ENCODE assay signal across 9 mouse cellular contexts in genomic region chr13:56522821-56523167, GRCm38 (mm10). TPM values are rescaled to one million over a fixed set of nuclear protein-coding genes. Genes with fewer than 3 reads are reported as not detected.
DNase-seq lines count a peak whose midpoint lies in the region; ATAC-seq lines count a peak whose summit lies in the region.
"Had no signal": no experiment of that assay in that cellular context is flagged by ENCODE, and none has a peak within 500 bp of the region (broad histone marks: within the 10 kb centered on the region; RNA-seq: fewer than 3 reads in every experiment).

No protein-coding gene starts in this region.

- H3K4me1 ChIP-seq in kidney, embryonic 15.5 days = no peaks in the 10 kb centered on the region
- H3K4me1 ChIP-seq in brown adipose tissue, adult 24 weeks (ENCODE audit: control insufficient read depth, insufficient read depth, insufficient read length, low read length) = no peaks in the 10 kb centered on the region
- H3K4me1 ChIP-seq in hindbrain, embryonic 14.5 days (replicated peaks; ENCODE audit: control insufficient read depth, insufficient read depth, low read length) = no peaks in the 10 kb centered on the region
- H3K4me1 ChIP-seq in midbrain, embryonic 14.5 days (ENCODE audit: control insufficient read depth, insufficient read depth, low read length) = no peaks in the 10 kb centered on the region

- H3K36me3 ChIP-seq in kidney, embryonic 15.5 days = no peaks in the 10 kb centered on the region
- H3K36me3 ChIP-seq in hindbrain, embryonic 14.5 days (replicated peaks; ENCODE audit: control insufficient read depth, insufficient read depth) = no peaks in the 10 kb centered on the region
- H3K36me3 ChIP-seq in midbrain, embryonic 14.5 days (ENCODE audit: control insufficient read depth, insufficient read depth, low read length) = no peaks in the 10 kb centered on the region

- H3K9me3 ChIP-seq in kidney, embryonic 15.5 days (replicated peaks) = no peaks in the 10 kb centered on the region
- H3K9me3 ChIP-seq in hindbrain, embryonic 14.5 days (ENCODE audit: control insufficient read depth, low read length) = no peaks in the 10 kb centered on the region
- no peaks in the 10 kb centered on the region for H3K9me3 ChIP-seq in midbrain, embryonic 14.5 days (ENCODE audit: control insufficient read depth, low read length)

- peak overlapping the region; percentile 62 for H3K9ac ChIP-seq in kidney, embryonic 15.5 days
- peak overlapping the region; percentile 71 for H3K9ac ChIP-seq in hindbrain, embryonic 14.5 days
- peak overlapping the region; percentile 66 for H3K9ac ChIP-seq in midbrain, embryonic 14.5 days (replicated peaks; ENCODE audit: low read length)

- no peaks in the 10 kb centered on the region for H3K27me3 ChIP-seq in kidney, embryonic 15.5 days
- H3K27me3 ChIP-seq in hindbrain, embryonic 14.5 days (ENCODE audit: control insufficient read depth, insufficient read depth, low read length) = no peaks in the 10 kb centered on the region
- H3K27me3 ChIP-seq in midbrain, embryonic 14.5 days (ENCODE audit: control insufficient read depth, insufficient read depth, low read length) = no peaks in the 10 kb centered on the region

- H3K4me3 ChIP-seq in kidney, embryonic 15.5 days (replicated peaks) = peak overlapping the region; percentile 78
- H3K4me3 ChIP-seq in brown adipose tissue, adult 24 weeks (ENCODE audit: insufficient read depth, low read depth, low read length) = peak overlapping the region; percentile 84
- H3K4me3 ChIP-seq in hindbrain, embryonic 14.5 days (replicated peaks; ENCODE audit: low read length) = peak overlapping the region; percentile 71
- H3K4me3 ChIP-seq in midbrain, embryonic 14.5 days (replicated peaks; ENCODE audit: low read depth, low read length) = peak overlapping the region; percentile 64

- 7% methylated on average over 8 of the region's 8 CpGs for WGBS in kidney, embryonic 15.5 days
- 6% methylated on average over 8 of the region's 8 CpGs for WGBS in hindbrain, embryonic 14.5 days
- 7% methylated on average over 8 of the region's 8 CpGs for WGBS in midbrain, embryonic 14.5 days

- DNase-seq in kidney, adult 18-20 months = no peak
- DNase-seq in hindbrain, embryonic 14.5 days (ENCODE audit: low spot score) = no peak
- no peak for DNase-seq in midbrain, embryonic 14.5 days
- no peak for DNase-seq in cerebellum, adult 8-10 months
- DNase-seq in layer of hippocampus, postnatal 10 days (ENCODE audit: low spot score in 2 of 2) = no peak
- DNase-seq in ovary, adult 18-20 months (ENCODE audit: low spot score) = no peak

- ATAC-seq in kidney, embryonic 15.5 days (replicated peaks; ENCODE audit: low FRiP score) = 0 out of 2 replicates have a peak, but pooled peaks have one; percentile 4
- no peak for ATAC-seq in hindbrain, embryonic 14.5 days (ENCODE audit: low FRiP score)
- ATAC-seq in midbrain, embryonic 14.5 days (ENCODE audit: low FRiP score, low TSS enrichment) = no peak

- 0 out of 2 replicates have a peak overlapping the region, but pooled peaks have one; percentile 37 for H3K27ac ChIP-seq in kidney, embryonic 15.5 days
- no peak overlapping the region for H3K27ac ChIP-seq in brown adipose tissue, adult 24 weeks (replicated peaks; ENCODE audit: low read depth, low read length)
- H3K27ac ChIP-seq in hindbrain, embryonic 14.5 days = no peak overlapping the region
- H3K27ac ChIP-seq in midbrain, embryonic 14.5 days (replicated peaks; ENCODE audit: low read depth, low read length) = no peak overlapping the region

- H3K4me2 ChIP-seq in kidney, embryonic 15.5 days = peak overlapping the region; percentile 94
- peak overlapping the region; percentile 94 for H3K4me2 ChIP-seq in hindbrain, embryonic 14.5 days (replicated peaks)
- H3K4me2 ChIP-seq in midbrain, embryonic 14.5 days (ENCODE audit: low read length) = peak overlapping the region; percentile 92

RNA-seq across cellular contexts. Expression of gene Fbxl21, which starts 0.5 kb away (rescaled TPM):
- polyA plus RNA-seq in kidney, embryonic 15.5 days (2015; fragmentation: Nextera tagmentation; extraction: Ambion mirVana) = 2.1 and 2.9 TPM in 2 replicates
- polyA plus RNA-seq in brown adipose tissue, adult 24 weeks (2012; ENCODE audit: insufficient read depth, insufficient read length, missing spikeins) = 0.52 TPM in 1 of 2 replicates, not detected in the other
- 3.9 and 4.1 TPM in 2 replicates for polyA plus RNA-seq in hindbrain, embryonic 14.5 days (2014; fragmentation: Nextera tagmentation; extraction: Ambion mirVana)
- 3.3 and 3.7 TPM in 2 replicates for polyA plus RNA-seq in midbrain, embryonic 14.5 days (2014; fragmentation: Nextera tagmentation; extraction: Ambion mirVana)
- 1 to 10 TPM; 3.6 to 5.5 TPM for total RNA-seq in layer of hippocampus, postnatal 10 days (2021)

RNA-seq across cellular contexts. Expression of gene Lect2, which starts 25.5 kb away (rescaled TPM):
- 1.8 and 2.5 TPM in 2 replicates for polyA plus RNA-seq in kidney, embryonic 15.5 days (2015; fragmentation: Nextera tagmentation; extraction: Ambion mirVana)
- polyA plus RNA-seq in brown adipose tissue, adult 24 weeks (2012; ENCODE audit: insufficient read depth, insufficient read length, missing spikeins) = not detected in 2 replicates
- polyA plus RNA-seq in hindbrain, embryonic 14.5 days (2014; fragmentation: Nextera tagmentation; extraction: Ambion mirVana) = not detected in 2 replicates
- not detected in 2 replicates for polyA plus RNA-seq in midbrain, embryonic 14.5 days (2014; fragmentation: Nextera tagmentation; extraction: Ambion mirVana)
- not detected for total RNA-seq in layer of hippocampus, postnatal 10 days (2021)
- total RNA-seq: gastrocnemius, adult 8-10 months had no signal

RNA-seq across cellular contexts. Expression of gene Il9, which starts 40.7 kb away (rescaled TPM):
- polyA plus RNA-seq in kidney, embryonic 15.5 days (2015; fragmentation: Nextera tagmentation; extraction: Ambion mirVana) = not detected in 2 replicates
- not detected in 2 replicates for polyA plus RNA-seq in brown adipose tissue, adult 24 weeks (2012; ENCODE audit: insufficient read depth, insufficient read length, missing spikeins)
- polyA plus RNA-seq in hindbrain, embryonic 14.5 days (2014; fragmentation: Nextera tagmentation; extraction: Ambion mirVana) = not detected in 2 replicates
- polyA plus RNA-seq in midbrain, embryonic 14.5 days (2014; fragmentation: Nextera tagmentation; extraction: Ambion mirVana) = not detected in 2 replicates
- total RNA-seq in layer of hippocampus, postnatal 10 days (2021) = not detected
- total RNA-seq: gastrocnemius, adult 8-10 months had no signal
